Mouse (Mus musculus) C2C12 (cell line): ENCODE measurements around the gene Nfam1. TPM values are rescaled to one million over a fixed set of nuclear protein-coding genes. Genes with fewer than 3 reads are reported as not detected.

Experiments
- H3K27me3 ChIP-seq: one replicate; pipeline ENCODE4 v1.6.1; 2011; ENCODE audit not compliant: control insufficient read depth, insufficient read depth, insufficient read length
- H3K36me3 ChIP-seq: one replicate; pipeline ENCODE4 v1.6.1; 2011; ENCODE audit not compliant: control insufficient read depth, insufficient read depth
- H3K4me3 ChIP-seq: one replicate; pipeline ENCODE4 v1.5.1; 2011; ENCODE audit warnings: mild to moderate bottlenecking, control low read depth; ENCODE audit not compliant: poor library complexity, insufficient read depth, severe bottlenecking
- H3K79me2 ChIP-seq: one replicate; pipeline ENCODE4 v1.6.1; 2011; ENCODE audit not compliant: control insufficient read depth, insufficient read depth
- H3K79me3 ChIP-seq: one replicate; pipeline ENCODE4 v1.6.1; 2011; ENCODE audit warnings: low read depth, control low read depth
- H3ac ChIP-seq: one replicate; pipeline ENCODE3; 2011; ENCODE audit warnings: low read depth; ENCODE audit not compliant: control insufficient read depth, insufficient read length
- CEBPB ChIP-seq: IDR thresholded peaks from one replicate; pipeline ENCODE4 v1.6.1; 2011; ENCODE audit warnings: low read depth, mild to moderate bottlenecking, control low read depth, moderate library complexity
- CTCF ChIP-seq: IDR thresholded peaks from one replicate; pipeline ENCODE4 v1.5.1; 2011; ENCODE audit not compliant: control insufficient read depth, insufficient read depth, insufficient read length
- FOSL1 ChIP-seq: IDR thresholded peaks from one replicate; pipeline ENCODE4 v1.8.0; 2011; ENCODE audit warnings: mild to moderate bottlenecking, low read length; ENCODE audit not compliant: poor library complexity, insufficient read depth, severe bottlenecking
- MAX ChIP-seq: IDR thresholded peaks from one replicate; pipeline ENCODE4 v1.6.1; 2011; ENCODE audit warnings: mild to moderate bottlenecking, control low read depth
- MYOD1 ChIP-seq: IDR thresholded peaks from one replicate; pipeline ENCODE4 v1.6.1; 2011; ENCODE audit warnings: low read depth; ENCODE audit not compliant: control insufficient read depth, insufficient read length
- MYOG ChIP-seq: IDR thresholded peaks from one replicate; pipeline ENCODE4 v1.6.1; 2011; ENCODE audit not compliant: control insufficient read depth, insufficient read length; ENCODE audit errors: extremely low read depth
- USF1 ChIP-seq: IDR thresholded peaks from one replicate; pipeline ENCODE4 v1.6.1; 2011; ENCODE audit warnings: low read depth, mild to moderate bottlenecking, control low read depth, moderate library complexity
- microRNA-seq: library from miRNA; unstranded; fragments of <30 nt; microRNA quantifications from one replicate; pipeline ENCODE4, GENCODE M21; 2019; ENCODE audit warnings: borderline microRNAs expressed
- polyA plus RNA-seq: library from polyadenylated mRNA; unstranded; fragments of >200 nt; fragmentation: generic; extraction: Trizol; gene quantifications from one replicate; pipeline ENCODE4 v1.2.1, GENCODE M21; 2012; ENCODE audit warnings: missing spikeins

Nfam1 gene
- polyA plus RNA-seq, 1 experiment = 0.01 TPM

- H3ac ChIP-seq = no peak overlapping the region
- H3K36me3 ChIP-seq = no peaks in the 10 kb centered on the region
- TF ChIP-seq MYOD1 = no peak
- TF ChIP-seq MAX = no peak
- no peak for TF ChIP-seq CTCF
- TF ChIP-seq USF1 = no peak
- TF ChIP-seq MYOG = no peak
- no peak for TF ChIP-seq FOSL1
- no peak for TF ChIP-seq CEBPB
- peaks cover 100% of the 10 kb centered on the region for H3K27me3 ChIP-seq
- no peaks in the 10 kb centered on the region for H3K79me3 ChIP-seq
- no peaks in the 10 kb centered on the region for H3K79me2 ChIP-seq
- H3K4me3 ChIP-seq = no peak overlapping the region
Measured at GRCm38 (mm10) chr15:82947431-82947830, 85.7 kb downstream of the Nfam1 start.

GRCm38 (mm10) chr15:82944479-82945195 lies 88.5 kb downstream of the Nfam1 start:
- Histone ChIP-seq H3K27me3 (peaks cover 100% of the 10 kb centered on the region), H3K36me3 (no peaks in the 10 kb centered on the region), H3ac (no peak overlapping the region), H3K4me3 (no peak overlapping the region), H3K79me3 (no peaks in the 10 kb centered on the region), H3K79me2 (no peaks in the 10 kb centered on the region)
- TF ChIP-seq MYOD1 = no peak
- no peak for TF ChIP-seq CTCF
- no peak for TF ChIP-seq MYOG
- no peak for TF ChIP-seq MAX
- no peak for TF ChIP-seq CEBPB

Small RNA genes within 50 kb of the gene (microRNA-seq; reads per million reads assigned to microRNA genes)
- not detected for gene Mir3080

Other genes with a start within 250 kb of the Nfam1 start
- not detected for gene Cyp2d26, start 239.0 kb downstream of the Nfam1 start, polyA plus RNA-seq
- gene Tcf20, start 45.4 kb downstream of the Nfam1 start, polyA plus RNA-seq = 13.0 TPM
- 17.8 TPM for gene Serhl, start 56.2 kb upstream of the Nfam1 start, polyA plus RNA-seq
- gene Rrp7a, start 89.5 kb upstream of the Nfam1 start, polyA plus RNA-seq = 171 TPM
- 108 TPM for gene Poldip3, start 116.1 kb upstream of the Nfam1 start, polyA plus RNA-seq
- gene Cyb5r3, start 139.3 kb upstream of the Nfam1 start, polyA plus RNA-seq = 402 TPM
- gene A4galt, start 218.5 kb upstream of the Nfam1 start, polyA plus RNA-seq = 27.6 TPM